Mouse (Mus musculus) T-helper 17 cell (primary cell): ENCODE measurements around the gene 5730480H06Rik.

Experiments used
- in situ Hi-C, 2 experiments: fragments of 300-600 bp; cut with MboI, MseI; formaldehyde crosslinking; loops; 1 replicate in 1 of 2; 2 replicates in 1 of 2; pipeline ENCODE4 v1.15.1; 2025; ENCODE audit warnings: high pct_unique_total_duplicates in 2 of 2

The 5730480H06Rik gene

GRCm38 (mm10) chr5:48419741-48420140, 92.0 kb downstream of the 5730480H06Rik start:
- in situ Hi-C loops: no loop called here

- in situ Hi-C loops: no loop called here
Measured at GRCm38 (mm10) chr5:48421957-48422356, 94.2 kb downstream of the 5730480H06Rik start.

- in situ Hi-C loops: no loop called here
Measured at GRCm38 (mm10) chr5:48430459-48430858, 102.7 kb downstream of the 5730480H06Rik start.

- in situ Hi-C loops: no loop called here
Measured at GRCm38 (mm10) chr5:48448888-48449287, 121.1 kb downstream of the 5730480H06Rik start.

- in situ Hi-C loops: no loop called here
Measured at GRCm38 (mm10) chr5:48460221-48460620, 132.5 kb downstream of the 5730480H06Rik start.
